Mouse (Mus musculus) c-Kit-positive CD71-positive TER-119-positive erythroid progenitor cells, embryonic 14.5 days (primary cell): ENCODE measurements around the gene Ermap.

ENCODE experiments used
- DNase-seq: peaks from one replicate; pipeline ENCODE4 v3.0.0-alpha.2; 2013; ENCODE audit warnings: low spot score

Gene Ermap

GRCm38 (mm10) chr4:119189864-119190263, at the start of gene Ermap:
Ermap (minus strand) TSS chr4:119190011.
- DNase-seq: peak; percentile 90

DNA sequence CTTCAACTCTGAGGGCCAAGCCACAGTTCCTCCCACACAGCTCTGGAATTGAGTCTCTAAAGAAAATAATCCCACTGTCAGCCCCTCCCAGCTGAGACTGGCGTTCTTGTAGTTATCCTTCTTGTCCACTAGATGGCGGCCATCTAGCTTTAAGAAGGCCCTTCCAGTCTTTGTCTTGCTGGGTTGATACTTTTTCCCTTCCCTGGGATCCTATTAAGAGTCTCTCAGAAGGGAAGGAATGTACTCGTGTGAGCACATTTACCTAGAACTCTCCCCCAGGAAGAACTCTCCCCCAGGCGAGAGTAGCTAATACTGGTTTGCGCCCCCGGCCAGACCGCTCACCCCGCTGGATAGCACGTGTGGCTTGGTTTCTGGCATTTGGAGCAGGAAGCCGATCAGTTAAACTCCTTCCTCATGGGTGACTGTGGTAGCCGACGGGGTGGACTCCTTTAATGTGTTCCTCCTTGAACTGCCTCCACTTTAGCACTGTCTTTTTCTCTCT, 49.4 kb upstream of the Ermap start:
- peak; percentile 73 for DNase-seq

GRCm38 (mm10) chr4:119238661-119239060, 48.9 kb upstream of the Ermap start:
- peak; percentile 10 for DNase-seq

GRCm38 (mm10) chr4:119234348-119234747, 44.5 kb upstream of the Ermap start:
- DNase-seq: no peak

- DNase-seq: peak; percentile 21
Observed at GRCm38 (mm10) chr4:119233256-119233901, 43.6 kb upstream of the Ermap start.

- peak; percentile 100 for DNase-seq
Observed at GRCm38 (mm10) chr4:119232410-119233255, 42.8 kb upstream of the Ermap start, which contains the start of the genes AU022252 and P3h1. AU022252 (minus strand) TSS chr4:119232712. P3h1 (plus strand) TSS chr4:119232915.

- peak; percentile 42 for DNase-seq
Observed at GRCm38 (mm10) chr4:119226751-119227150, 36.9 kb upstream of the Ermap start.

GRCm38 (mm10) chr4:119225719-119226118, 35.9 kb upstream of the Ermap start:
- no peak for DNase-seq

DNA sequence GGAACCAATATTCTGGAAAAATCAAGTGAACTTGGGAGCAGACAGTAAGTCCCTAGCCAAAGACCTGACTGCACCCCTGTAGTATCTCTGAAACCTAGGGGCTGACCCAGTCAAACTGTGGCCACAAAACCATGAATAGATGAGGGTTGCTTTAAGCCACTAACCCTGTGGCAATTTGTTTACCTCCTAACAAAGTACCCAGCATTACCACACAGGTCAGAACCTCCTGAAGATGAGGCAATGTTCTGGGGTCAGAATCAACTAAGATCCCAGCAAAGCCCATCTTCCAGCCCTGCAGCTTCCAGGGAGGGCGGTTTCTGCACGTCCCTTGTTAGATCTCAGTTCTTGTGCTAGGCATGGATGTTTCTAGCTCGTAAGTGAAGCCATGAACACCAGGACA, 34.7 kb upstream of the Ermap start:
- DNase-seq: no peak

GRCm38 (mm10) chr4:119223696-119224095, 33.9 kb upstream of the Ermap start:
- peak; percentile 72 for DNase-seq

- no peak for DNase-seq
Observed at GRCm38 (mm10) chr4:119218169-119218568, 28.4 kb upstream of the Ermap start, which contains the start of gene Tmem269. Tmem269 (minus strand) TSS chr4:119218217.

- no peak for DNase-seq
Observed at GRCm38 (mm10) chr4:119216667-119217066, 26.9 kb upstream of the Ermap start.

DNA sequence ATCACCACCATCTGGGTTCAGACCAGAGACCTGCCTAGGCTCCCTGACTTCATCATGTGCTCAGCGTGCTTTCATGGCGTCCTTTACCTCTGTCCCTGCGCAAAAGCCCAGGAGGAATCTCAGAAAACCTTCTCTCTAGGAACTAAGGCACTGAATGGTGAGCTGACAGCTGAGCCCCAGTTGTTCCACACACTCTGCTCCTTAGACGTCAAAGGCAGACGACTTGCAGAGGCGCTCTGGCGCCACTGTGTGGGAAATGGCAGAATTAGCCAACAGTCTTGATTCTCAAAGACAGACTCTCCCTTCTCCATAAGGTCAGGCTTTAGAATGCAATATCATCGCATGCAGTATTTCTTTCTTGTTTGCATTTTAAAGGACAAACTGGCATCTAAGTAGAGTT, 14.9 kb upstream of the Ermap start:
- DNase-seq: peak; percentile 69

GRCm38 (mm10) chr4:119198105-119198504, 8.3 kb upstream of the Ermap start:
- no peak for DNase-seq

DNA sequence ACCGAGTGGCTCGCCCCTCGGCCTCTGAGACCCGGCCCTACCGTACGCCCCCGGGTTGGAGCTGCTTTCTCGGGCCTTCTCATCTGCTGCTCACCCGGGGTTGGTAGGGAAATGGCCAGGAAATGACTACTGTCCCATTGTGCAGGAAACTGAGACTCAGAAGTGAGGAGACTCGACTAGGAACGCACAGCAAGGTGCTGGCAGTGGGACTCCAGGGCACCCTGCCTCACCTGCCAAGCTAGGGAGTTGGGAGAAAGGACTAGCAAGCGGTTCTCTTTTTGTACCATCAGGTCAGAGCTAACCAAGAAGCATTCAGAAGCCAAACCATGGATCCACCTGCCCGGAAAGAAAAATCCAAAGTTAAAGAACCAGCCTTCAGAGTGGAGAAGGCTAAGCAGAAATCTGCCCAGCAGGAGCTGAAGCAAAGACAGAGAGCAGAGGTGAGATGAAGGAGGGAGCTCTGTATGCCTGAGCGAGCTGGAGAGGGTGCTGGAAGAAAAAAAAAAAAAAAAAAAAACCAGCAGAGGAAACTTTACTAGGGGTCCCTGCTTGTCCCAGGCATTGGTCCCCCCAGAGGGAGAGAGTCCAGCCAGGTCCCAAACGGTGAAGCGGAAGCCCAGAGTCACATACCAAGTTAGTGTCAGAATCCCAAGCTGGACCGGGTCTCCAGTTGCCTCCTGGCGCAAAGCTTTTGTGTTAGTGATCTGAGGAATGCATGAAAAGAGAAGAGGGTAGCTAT, 5.9 kb upstream of the Ermap start:
- no peak for DNase-seq

- DNase-seq: peak; percentile 88
Observed at GRCm38 (mm10) chr4:119194909-119195581, 5.2 kb upstream of the Ermap start, which contains the start of gene Svbp. Svbp (plus strand) TSS chr4:119195306.

DNA sequence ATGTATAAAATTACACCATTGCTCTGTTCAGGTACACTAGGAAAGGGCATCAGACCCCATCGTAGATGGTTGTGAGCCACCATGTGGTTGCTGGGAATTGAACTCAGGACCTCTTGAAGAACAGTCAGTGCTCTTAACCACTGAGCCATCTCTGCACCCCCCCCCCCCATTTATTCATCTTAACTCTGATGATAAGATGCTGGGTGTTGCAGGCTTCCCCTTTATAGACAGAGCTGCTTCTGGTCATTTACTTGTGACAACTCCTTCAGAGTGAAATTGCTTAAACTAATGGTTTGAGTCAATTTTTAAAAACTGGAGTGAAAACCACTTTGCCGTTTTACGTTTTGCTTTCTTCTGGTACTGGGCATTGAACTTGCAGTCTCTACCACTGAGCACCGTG, 2.9 kb upstream of the Ermap start:
- DNase-seq: no peak

DNA sequence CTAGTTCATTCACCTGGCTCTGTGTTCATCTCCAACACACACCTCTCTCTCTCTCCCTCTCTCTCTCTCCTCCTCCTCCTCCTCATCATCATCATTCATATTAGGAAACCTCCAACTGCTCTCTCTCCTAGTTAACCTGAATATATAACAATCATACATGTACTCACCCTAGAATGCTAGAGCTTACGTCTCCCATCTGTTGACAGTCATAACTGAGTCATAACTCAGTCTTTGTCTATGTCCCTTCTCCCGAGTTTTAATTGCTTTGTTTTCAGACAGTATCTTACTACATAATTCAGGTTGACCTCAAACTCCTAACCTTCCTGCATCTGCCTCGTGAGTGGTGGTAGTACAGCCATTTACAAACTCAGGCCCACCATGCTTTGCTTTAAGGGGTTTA, 1.5 kb upstream of the Ermap start:
- no peak for DNase-seq

GRCm38 (mm10) chr4:119190618-119191017, 807 bp upstream of the Ermap start:
- peak; percentile 88 for DNase-seq

DNA sequence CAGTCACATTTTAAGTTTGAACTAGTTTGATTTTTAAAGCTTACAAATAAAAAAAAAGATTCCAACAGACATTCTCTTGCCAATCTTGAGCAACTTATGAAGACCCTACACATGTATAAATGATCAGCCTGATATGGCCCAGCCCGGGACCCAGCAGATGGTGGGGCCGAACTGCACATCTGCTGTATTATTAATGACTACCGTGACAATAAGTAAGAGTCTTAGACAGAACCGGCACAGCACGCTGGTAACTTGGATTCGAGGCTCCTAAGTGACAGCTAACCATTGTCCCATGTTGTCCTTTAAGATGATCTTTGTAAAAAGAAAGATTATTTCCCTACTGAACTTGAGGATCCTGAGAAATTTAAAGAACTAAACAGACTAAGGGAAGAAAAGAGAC, 419 bp downstream of the Ermap start:
- no peak for DNase-seq

- DNase-seq: peak; percentile 71
Observed at GRCm38 (mm10) chr4:119188060-119188785, 1.6 kb downstream of the Ermap start.
